Mouse (Mus musculus): ENCODE measurements at regions not wholly inside any gene's neighbourhood (a gene's known extent, or its start where the extent isn't known, plus 50 kb on each side); places are given as distances from the start of the nearest gene placed in this dataset.
"Not testable (repeated sequence)": the region's sequence is repeated elsewhere in the genome, so short reads cannot be mapped to it uniquely, and the experiment has no call there.

DNA sequence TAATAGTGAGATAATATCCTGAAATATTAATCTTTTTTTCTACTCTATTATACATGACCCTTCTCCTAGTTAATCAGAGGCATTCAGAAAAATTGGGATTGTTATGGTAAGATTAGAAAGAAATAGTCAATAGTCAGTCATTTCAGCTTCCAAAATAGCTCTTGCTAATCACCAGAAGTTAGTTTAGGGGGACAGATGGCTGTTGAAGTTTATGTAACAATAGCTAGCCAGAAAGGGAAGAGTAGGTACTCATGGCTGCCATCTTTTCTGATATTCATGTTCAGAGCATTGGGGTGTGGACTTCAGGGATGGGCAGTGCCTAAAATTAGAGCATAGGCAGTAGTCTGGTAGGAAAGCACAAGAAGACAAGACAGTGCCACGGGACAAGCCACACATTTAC lies 306.8 kb upstream of the Ercc4 start:
- no peak for DNase-seq (ENCODE audit: low spot score in 2 of 2)

GRCm38 (mm10) chr16:12807351-12807871 lies 302.1 kb upstream of the Ercc4 start:
- DNase-seq (ENCODE audit: low spot score in 2 of 2): no peak

- DNase-seq (ENCODE audit: low spot score in 2 of 2): no peak
Measured at GRCm38 (mm10) chr16:12811088-12811487, 298.4 kb upstream of the Ercc4 start.

DNA sequence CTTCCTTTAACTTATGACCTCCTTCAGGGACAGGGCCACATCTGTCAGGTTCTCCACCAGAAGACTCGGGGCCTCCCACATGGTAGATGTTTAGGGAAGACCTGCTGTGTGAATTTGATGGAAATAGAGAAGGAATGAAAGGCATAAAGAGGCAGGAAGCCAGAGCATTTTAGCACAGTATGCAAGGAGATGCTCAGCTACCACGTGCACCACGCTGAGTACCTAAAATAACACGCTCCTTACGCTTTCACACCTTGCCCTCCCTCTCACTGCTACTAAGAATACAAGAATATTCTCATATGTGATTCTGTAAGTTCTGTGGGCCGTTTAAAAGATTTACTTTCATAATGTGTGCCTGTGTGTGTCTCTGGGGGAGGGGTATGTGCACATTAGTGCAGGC lies 284.8 kb upstream of the Ercc4 start:
- DNase-seq (ENCODE audit: low spot score in 2 of 2): no peak

GRCm38 (mm10) chr16:12826222-12826621 lies 283.3 kb upstream of the Ercc4 start:
- DNase-seq (ENCODE audit: low spot score in 2 of 2): no peak

GRCm38 (mm10) chr16:12831308-12831707 lies 278.2 kb upstream of the Ercc4 start:
- not testable (repeated sequence) for DNase-seq (ENCODE audit: low spot score in 2 of 2)

GRCm38 (mm10) chr16:12856356-12856755 lies 253.1 kb upstream of the Ercc4 start:
- no peak for DNase-seq (ENCODE audit: low spot score in 2 of 2)

DNA sequence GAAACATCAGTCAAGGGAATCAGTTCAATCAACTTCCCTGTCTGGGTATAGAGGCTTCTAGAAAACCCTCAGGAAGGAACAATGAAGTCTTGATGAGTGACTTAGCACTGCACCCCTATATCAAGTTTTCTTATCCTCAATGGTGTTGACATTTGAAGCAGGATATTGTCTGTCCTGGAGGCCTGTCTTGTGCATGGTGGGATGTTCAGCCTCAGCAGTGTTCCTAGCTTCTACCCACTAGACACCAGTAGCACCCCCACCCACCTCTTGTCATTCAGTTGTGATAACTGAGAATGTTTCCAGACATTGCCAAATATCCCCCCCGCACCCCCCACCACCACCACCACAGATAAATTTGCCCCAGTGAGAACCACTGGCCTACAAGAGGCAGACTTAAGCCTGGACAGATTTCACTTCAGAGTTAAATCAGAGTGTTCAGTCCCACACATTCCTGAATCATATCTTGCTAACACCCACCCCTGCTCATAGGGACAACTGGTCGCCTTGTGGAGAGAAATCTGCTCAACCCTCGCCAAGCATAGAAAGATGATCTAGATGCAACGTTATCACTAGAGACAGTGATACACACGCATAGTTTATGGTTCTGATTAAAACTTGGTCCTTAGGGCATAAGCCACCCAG lies 249.6 kb upstream of the Ercc4 start:
- no peak for DNase-seq (ENCODE audit: low spot score in 2 of 2)

DNA sequence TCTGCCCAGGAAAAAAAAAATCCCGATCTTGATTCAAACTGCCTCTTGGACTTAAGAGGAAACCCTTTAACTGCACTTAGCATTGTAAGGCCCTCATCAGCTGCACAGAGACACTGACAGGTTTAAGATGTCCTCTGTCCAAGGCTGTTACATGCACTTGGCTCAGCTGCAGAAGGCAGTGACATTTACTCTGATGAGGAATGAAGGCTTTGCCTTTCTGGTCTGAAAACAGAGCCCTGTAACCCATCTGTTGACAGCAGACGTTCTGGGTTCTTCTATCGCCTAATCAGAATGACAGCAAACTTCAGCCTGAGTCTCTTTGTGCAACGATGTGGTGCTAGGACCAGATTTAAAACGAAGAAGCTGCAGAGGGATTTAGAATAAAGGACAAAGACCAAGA lies 246.9 kb upstream of the Ercc4 start:
- no peak for DNase-seq (ENCODE audit: low spot score in 2 of 2)

DNA sequence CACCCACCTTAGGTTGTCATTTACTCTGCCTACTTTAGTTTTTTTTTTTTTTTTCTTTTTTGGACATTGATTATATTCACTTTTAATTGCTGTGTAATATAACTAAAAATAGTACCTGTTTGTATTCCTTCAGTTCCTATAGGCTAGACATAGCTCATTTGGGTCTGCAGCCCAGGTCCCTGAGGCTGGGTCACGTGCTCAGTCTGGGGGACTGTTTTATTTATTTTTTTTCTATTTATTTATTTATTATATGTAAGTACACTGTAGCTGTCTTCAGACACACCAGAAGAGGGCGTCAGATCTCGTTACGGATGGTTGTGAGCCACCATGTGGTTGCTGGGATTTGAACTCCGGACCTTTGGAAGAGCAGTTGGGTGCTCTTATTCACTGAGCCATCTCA lies 231.2 kb upstream of the Ercc4 start:
- not testable (repeated sequence) for DNase-seq (ENCODE audit: low spot score in 2 of 2)

GRCm38 (mm10) chr16:12880011-12880410 lies 229.5 kb upstream of the Ercc4 start:
- DNase-seq (ENCODE audit: low spot score in 2 of 2): no peak

GRCm38 (mm10) chr16:12880481-12880880 lies 229.0 kb upstream of the Ercc4 start:
- DNase-seq (ENCODE audit: low spot score in 2 of 2): no peak

DNA sequence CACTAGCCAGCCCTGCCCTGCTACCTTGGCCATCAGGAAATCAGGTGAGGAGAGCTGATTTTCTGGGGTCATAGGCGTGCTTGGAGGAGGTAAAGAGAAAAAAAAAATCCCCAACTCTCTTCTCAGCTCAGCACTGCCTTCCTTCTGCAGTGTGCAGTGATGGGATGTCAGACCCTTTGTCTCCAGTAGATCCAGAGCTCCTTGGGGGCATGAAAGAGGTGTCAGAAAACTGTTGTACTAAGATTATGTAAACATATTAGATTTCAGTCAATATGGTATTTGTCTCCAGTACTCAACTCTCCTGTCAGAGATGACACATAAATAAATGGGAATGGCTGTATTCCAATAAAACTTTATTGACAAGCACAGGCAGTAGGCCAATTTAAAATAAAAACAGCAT lies 226.8 kb upstream of the Ercc4 start:
- no peak for DNase-seq (ENCODE audit: low spot score in 2 of 2)

- no peak for DNase-seq (ENCODE audit: low spot score in 2 of 2)
Measured at GRCm38 (mm10) chr16:12884556-12884955, 224.9 kb upstream of the Ercc4 start.

GRCm38 (mm10) chr16:12886127-12886526 lies 223.4 kb upstream of the Ercc4 start:
- no peak for DNase-seq (ENCODE audit: low spot score in 2 of 2)

DNA sequence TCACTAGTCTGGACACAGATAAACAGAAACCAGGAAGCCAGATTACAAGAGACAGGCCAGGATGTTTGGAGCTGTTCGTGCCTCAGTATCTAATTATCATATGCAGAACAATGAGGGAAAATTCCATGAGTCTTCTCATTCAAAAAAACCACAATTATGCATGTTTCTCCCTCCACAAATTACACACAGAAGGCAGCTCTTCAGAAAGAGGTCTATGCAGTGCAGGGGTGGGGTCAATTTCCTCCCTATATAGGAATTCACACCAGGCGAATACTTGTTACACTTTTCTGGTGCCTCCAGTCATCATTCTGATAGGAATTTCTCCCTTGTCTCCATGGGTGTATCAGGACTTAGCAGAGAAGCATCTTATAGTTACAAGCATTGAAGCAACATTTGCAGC lies 222.1 kb upstream of the Ercc4 start:
- no peak for DNase-seq (ENCODE audit: low spot score in 2 of 2)

DNA sequence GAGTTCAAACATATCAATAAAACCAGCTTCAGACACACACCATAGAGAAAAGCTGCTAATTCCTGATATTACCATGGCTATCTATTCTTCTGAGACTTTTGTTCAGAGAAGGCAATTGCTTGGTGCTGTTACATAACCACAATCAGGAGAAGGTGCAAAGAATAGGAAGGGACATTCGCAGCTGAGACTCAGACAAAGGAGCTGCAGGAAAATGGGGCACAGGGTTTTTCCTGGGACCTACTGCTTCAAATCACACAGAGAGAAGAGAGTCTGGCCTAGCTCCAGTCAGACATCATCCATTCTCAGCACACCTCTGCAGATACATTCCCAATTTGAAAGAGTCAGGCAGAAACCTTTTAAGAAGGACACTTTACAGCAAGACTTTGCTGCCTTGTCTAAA lies 219.4 kb upstream of the Ercc4 start:
- DNase-seq (ENCODE audit: low spot score in 2 of 2): no peak

DNA sequence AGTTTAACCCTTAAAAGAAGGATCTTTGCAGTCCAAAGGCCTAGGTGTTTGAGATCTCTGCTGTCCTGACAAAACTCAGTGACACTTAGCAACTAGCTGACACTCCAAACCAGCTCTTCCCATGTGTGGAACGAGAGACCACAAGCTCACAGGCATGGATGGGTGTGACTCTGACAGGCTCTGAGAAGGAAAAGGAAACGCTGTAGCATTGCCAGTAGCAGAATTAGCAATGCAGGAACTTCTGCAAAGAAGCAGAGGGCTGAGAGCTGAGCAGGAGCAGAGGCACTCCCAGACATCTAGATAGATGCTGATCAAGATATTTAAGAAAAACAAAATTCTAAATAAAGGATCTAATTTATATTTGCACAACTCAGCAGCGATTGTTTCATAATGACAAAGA lies 218.9 kb upstream of the Ercc4 start:
- DNase-seq (ENCODE audit: low spot score in 2 of 2): no peak

- DNase-seq (ENCODE audit: low spot score in 2 of 2): no peak
Measured at GRCm38 (mm10) chr16:12892658-12893305, 216.7 kb upstream of the Ercc4 start.

DNA sequence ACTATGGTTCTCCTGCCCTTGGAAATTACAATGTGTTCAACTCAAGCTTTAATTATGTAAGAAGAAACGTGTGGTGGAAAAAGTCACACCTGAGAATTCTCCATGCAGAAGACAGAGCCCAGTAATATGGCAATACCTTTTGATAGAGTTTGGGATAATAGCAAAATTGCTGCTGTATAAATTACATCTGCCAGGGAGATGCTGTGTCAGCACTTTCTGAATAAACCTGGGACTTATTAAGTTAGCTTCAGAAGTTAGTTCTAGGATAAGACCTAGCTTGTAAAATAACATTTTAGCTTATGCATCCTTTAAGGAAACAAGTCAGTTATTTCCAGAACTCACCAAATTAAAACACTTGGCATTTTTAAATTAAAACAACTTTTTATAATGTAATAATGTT lies 212.2 kb upstream of the Ercc4 start:
- no peak for DNase-seq (ENCODE audit: low spot score in 2 of 2)

GRCm38 (mm10) chr16:12900670-12901069 lies 208.8 kb upstream of the Ercc4 start:
- no peak for DNase-seq (ENCODE audit: low spot score in 2 of 2)

GRCm38 (mm10) chr16:12901096-12901995 lies 208.1 kb upstream of the Ercc4 start:
- no peak for DNase-seq (ENCODE audit: low spot score in 2 of 2)

GRCm38 (mm10) chr16:12901996-12902319 lies 207.5 kb upstream of the Ercc4 start:
- no peak for DNase-seq (ENCODE audit: low spot score in 2 of 2)

All from urinary bladder, adult 18-20 months (tissue).